Mouse (Mus musculus) ES-E14 (cell line): ENCODE data around the gene Nicn1. TPM values are rescaled to one million over a fixed set of nuclear protein-coding genes. Genes with fewer than 3 reads are reported as not detected.
A peak's percentile ranks its signal among the peaks of the same experiment; 100 is the strongest.
"Not testable (repeated sequence)": the region's sequence is repeated elsewhere in the genome, so short reads cannot be mapped to it uniquely, and the experiment has no call there.

Experiments
- DNase-seq: peaks from one replicate; pipeline ENCODE4 v3.0.0-alpha.2; 2013; ENCODE audit warnings: low read depth, low spot score
- H3K27ac ChIP-seq: 2 replicates; pipeline ENCODE4 v1.5.1; 2012; ENCODE audit warnings: low read depth, mild to moderate bottlenecking, low read length, moderate library complexity, mixed read lengths; ENCODE audit not compliant: poor library complexity, insufficient read depth, severe bottlenecking
- H3K36me3 ChIP-seq: 2 replicates; pipeline ENCODE4 v1.6.1; 2012; ENCODE audit warnings: mild to moderate bottlenecking, low read length, moderate library complexity, mixed read lengths; ENCODE audit not compliant: control insufficient read depth, poor library complexity, insufficient read depth, severe bottlenecking
- H3K4me1 ChIP-seq, 2 experiments: fragments of 150-350 bp in 1 of 2; sonication (generic) in 1 of 2; 2 replicates each; pipeline ENCODE4 v1.6.1; 2012; ENCODE audit warnings: low read length in 2 of 2, mild to moderate bottlenecking in 1 of 2, mixed read lengths in 1 of 2; ENCODE audit not compliant: control insufficient read depth in 2 of 2, insufficient read depth in 2 of 2, poor library complexity in 1 of 2
- H3K4me3 ChIP-seq, 2 experiments: fragments of 150-350 bp in 1 of 2; sonication (generic) in 1 of 2; 2 replicates each; pipeline ENCODE4 v1.5.1; 2012; ENCODE audit warnings: low read length in 2 of 2, low read depth in 1 of 2, mild to moderate bottlenecking in 1 of 2, mixed read lengths in 1 of 2; ENCODE audit not compliant: insufficient read depth in 1 of 2, poor library complexity in 1 of 2, severe bottlenecking in 1 of 2
- H3K9ac ChIP-seq: 2 replicates; pipeline ENCODE4 v1.6.1; 2012; ENCODE audit warnings: low read depth, mild to moderate bottlenecking, low read length, mixed read lengths; ENCODE audit not compliant: poor library complexity, insufficient read depth, severe bottlenecking
- H3K9me3 ChIP-seq: fragments of 150-350 bp; sonication (generic); 2 replicates; pipeline ENCODE4 v1.6.1; 2012; ENCODE audit warnings: low read depth, mild to moderate bottlenecking, low read length; ENCODE audit not compliant: control insufficient read depth, insufficient read depth
- CHD2 ChIP-seq: IDR thresholded peaks from 2 replicates; pipeline ENCODE4 v1.6.1; 2014; ENCODE audit warnings: mild to moderate bottlenecking, low read depth, low read length, inconsistent platforms
- HCFC1 ChIP-seq: IDR thresholded peaks from 2 replicates; pipeline ENCODE4 v1.6.1; 2012; ENCODE audit warnings: low read length, inconsistent platforms, borderline replicate concordance; ENCODE audit not compliant: insufficient read depth
- MAFK ChIP-seq: IDR thresholded peaks from 2 replicates; pipeline ENCODE4 v1.6.1; 2014; ENCODE audit warnings: mild to moderate bottlenecking, low read depth, low read length, inconsistent platforms; ENCODE audit not compliant: insufficient read depth
- ZC3H11A ChIP-seq: IDR thresholded peaks from 2 replicates; pipeline ENCODE4 v1.6.1; 2012; ENCODE audit warnings: low read depth, mild to moderate bottlenecking, inconsistent platforms, low read length, borderline replicate concordance
- ZNF384 ChIP-seq: IDR thresholded peaks from 2 replicates; pipeline ENCODE4 v1.6.1; 2012; ENCODE audit warnings: low read depth, low read length, inconsistent platforms
- in situ Hi-C, 2 experiments: fragments of 600-800 bp; cut with MboI; formaldehyde crosslinking; loops; one replicate each; pipeline ENCODE4 v1.15.1; 2025; ENCODE audit warnings: low sequenced_read_pairs in 2 of 2, inconsistent platforms in 1 of 2; ENCODE audit not compliant: unreplicated experiment in 2 of 2
- total RNA-seq: library from RNA; depleted of rRNA; stranded (reverse); fragments of 300-350 nt; gene quantifications from 2 replicates; pipeline ENCODE4 v1.2.3, GENCODE M21; 2012

The Nicn1 gene
- total RNA-seq, 1 experiment = 9.2 TPM

DNA sequence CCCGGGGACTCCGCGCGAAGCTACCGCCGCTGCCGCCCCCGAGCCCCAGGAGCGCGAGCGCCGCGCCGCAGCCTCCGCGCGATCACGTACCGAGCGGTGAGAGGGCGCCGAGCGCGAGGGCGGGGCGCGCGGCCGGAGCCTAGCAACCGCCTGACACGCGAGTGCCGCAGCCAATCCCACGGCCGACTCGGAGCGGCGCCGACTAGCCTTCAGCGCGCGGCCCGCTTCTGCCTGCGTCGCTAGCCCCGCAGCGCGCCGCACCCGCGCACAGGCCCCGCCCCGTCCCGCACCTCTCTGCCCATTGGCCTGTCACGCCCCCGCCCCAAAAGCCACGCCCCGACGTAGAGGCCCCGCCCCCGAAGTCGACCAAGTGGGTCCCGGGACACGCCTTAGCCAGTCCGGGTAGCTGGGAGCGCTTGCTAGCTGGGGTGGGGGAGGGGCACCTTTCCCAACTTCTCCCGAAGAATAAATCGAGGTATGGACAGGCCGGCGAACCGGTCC is 26.5 kb upstream of the Nicn1 start, which contains the start of gene Dag1:
Gene Dag1, minus strand, starts transcription at position 269 of the 501 bp plus-strand sequence.
- Histone ChIP-seq H3K27ac (peak within 1 kb of the TSS; percentile 98), H3K9me3 (no peaks in the 10 kb centered on the region), H3K9ac (peak within 1 kb of the TSS; percentile 92), H3K4me3 (peak within 1 kb of the TSS; percentile 83 to 91), H3K4me1 (peaks cover 8 to 22% of the 10 kb centered on the region in 2 experiments; a peak in 3 of 4 replicates), H3K36me3 (0 out of 2 replicates have a peak, but pooled peaks cover 3% of the 10 kb centered on the region)
- TF ChIP-seq CHD2 (no peak), HCFC1 (0 out of 2 replicates have a peak, but pooled peaks have one; percentile 17)
- DNase-seq = peak; percentile 95
- in situ Hi-C loops = no loop called here

DNA sequence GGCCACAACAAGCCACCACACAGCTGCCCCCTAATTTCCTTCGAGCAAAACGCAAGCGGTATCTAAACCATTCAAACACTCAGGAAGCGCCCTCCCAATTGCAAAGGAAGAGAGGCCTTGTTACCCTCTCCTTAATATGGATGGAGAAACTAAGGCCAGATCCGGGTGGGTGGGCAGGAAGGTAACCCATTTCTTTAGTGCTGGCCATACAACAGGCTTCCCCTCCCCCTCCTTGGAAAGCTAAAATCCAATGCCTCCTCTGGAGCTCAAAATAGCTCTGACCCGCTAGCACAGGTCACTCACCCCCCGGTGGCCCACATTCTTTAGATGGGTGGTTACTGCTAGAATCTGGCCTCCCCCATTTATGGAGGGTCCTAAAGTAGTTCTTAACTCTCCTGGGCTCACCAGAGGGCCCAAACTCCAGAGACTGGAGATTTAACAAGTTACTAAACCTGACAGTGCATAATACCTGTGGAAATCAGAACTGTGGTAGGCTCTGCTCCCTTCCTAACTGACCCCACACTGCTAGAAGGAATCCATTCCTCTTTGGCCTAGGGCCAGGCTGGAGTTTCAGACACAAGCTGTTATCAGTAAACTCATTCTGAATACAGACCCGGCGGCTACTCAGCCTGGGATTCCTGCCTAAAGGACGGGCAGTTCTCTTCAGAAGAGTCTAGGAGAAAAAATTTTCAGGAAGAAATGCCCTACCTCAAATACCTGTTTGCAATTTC is 25.9 kb upstream of the Nicn1 start:
- Histone ChIP-seq H3K4me1 (peaks cover 8 to 25% of the 10 kb centered on the region in 2 experiments; a peak in 3 of 4 replicates), H3K36me3 (0 out of 2 replicates have a peak, but pooled peaks cover 3% of the 10 kb centered on the region)
- no peak for DNase-seq

GRCm38 (mm10) chr9:108266261-108266935 is 23.8 kb upstream of the Nicn1 start:
- in situ Hi-C loops = no loop called here
- Histone ChIP-seq H3K4me1 (peaks cover 8 to 20% of the 10 kb centered on the region in 2 experiments; a peak in 3 of 4 replicates), H3K27ac (peak overlapping the region; percentile 95), H3K9ac (peak overlapping the region; percentile 56; the same call in 1 of the 2 replicates), H3K9me3 (no peaks in the 10 kb centered on the region), H3K4me3 (no peak overlapping the region), H3K36me3 (no peaks in the 10 kb centered on the region)
- DNase-seq = peak; percentile 44
- TF ChIP-seq ZC3H11A (no peak), CHD2 (no peak), MAFK (peak; percentile 19; the same call in 1 of the 2 replicates), HCFC1 (no peak), ZNF384 (no peak)

More for the DNA sequence above, 25.9 kb upstream of the Nicn1 start:
- no peaks in the 10 kb centered on the region for H3K9me3 ChIP-seq
- TF ChIP-seq HCFC1 (no peak), CHD2 (no peak), ZC3H11A (no peak)
- in situ Hi-C loops = no loop called here
- H3K9ac ChIP-seq = peak overlapping the region; percentile 57
- peak overlapping the region; percentile 68 to 83 for H3K4me3 ChIP-seq
- peak overlapping the region; percentile 98 for H3K27ac ChIP-seq

DNA sequence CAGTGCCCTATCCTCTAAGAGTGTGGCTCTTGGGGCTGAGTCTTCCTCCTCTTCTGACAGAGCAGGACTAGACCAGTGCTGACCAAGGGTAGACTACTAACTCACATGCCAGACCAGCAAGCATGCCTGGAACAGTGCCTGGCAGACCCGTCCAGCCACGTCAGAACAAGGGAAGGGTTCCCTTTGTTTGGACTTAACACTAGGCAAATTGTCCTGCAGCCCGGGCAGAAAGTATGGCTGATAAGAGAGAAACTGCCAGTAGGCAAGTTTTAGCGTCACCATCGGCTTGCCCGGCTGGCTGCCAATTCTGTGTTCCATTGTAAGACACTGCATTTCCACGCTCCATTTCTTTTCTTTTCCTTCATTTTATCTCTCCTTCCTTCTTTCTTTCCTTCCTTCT is 22.5 kb upstream of the Nicn1 start:
- Histone ChIP-seq H3K36me3 (no peaks in the 10 kb centered on the region), H3K4me1 (peaks cover 2 to 23% of the 10 kb centered on the region in 2 experiments; a peak in 3 of 4 replicates), H3K9me3 (no peaks in the 10 kb centered on the region), H3K27ac (no peak overlapping the region), H3K9ac (no peak overlapping the region), H3K4me3 (no peak overlapping the region)
- TF ChIP-seq ZC3H11A (no peak), MAFK (no peak), ZNF384 (no peak), CHD2 (no peak), HCFC1 (no peak)
- in situ Hi-C loops = no loop called here
- DNase-seq = no peak

- H3K4me3 ChIP-seq, H3K9me3 ChIP-seq, in situ Hi-C loops, H3K9ac ChIP-seq, H3K36me3 ChIP-seq, DNase-seq, H3K27ac ChIP-seq: not testable (repeated sequence)
- peaks cover 6 to 31% of the 10 kb centered on the region in 2 experiments; a peak in 3 of 4 replicates for H3K4me1 ChIP-seq
These were observed 21.5 kb upstream of the Nicn1 start for GRCm38 (mm10) chr9:108268701-108269100.
